In the genomic region with DNA sequence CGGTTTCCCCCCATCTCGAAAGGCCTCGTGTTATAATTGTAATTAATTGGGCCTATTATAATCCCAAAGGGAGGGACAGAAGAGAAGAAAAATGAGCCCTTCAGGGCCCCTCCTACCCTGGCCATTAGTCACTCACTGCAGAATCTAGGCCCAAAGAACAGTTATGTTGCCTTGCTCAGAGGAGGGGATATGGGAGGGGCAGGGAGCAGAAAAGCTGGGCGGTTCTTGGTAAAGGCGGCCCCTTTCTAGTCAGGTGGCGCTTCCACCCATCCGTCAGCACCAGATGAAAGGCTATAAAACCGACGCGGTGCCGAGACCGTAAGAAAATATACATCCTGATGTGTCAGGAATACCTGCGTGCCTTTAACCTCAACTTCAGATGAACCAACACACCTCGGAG, we compare ENCODE assay signal across 11 mouse cellular contexts.
DNase-seq lines count a peak whose midpoint lies in the region; ATAC-seq and TF ChIP-seq lines count a peak whose summit lies in the region.
"Had no signal": no experiment of that assay in that cellular context is flagged by ENCODE, and none has a peak within 500 bp of the region (broad histone marks: within the 10 kb centered on the region; RNA-seq: fewer than 3 reads in every experiment).

No protein-coding gene starts in this region.

- no peak for ATAC-seq in intestine, embryonic 14.5 days (replicated peaks; ENCODE audit: low FRiP score, low TSS enrichment, low read depth)
- ATAC-seq in forebrain, postnatal 0 days: no peak

- no peaks in the 10 kb centered on the region for H3K27me3 ChIP-seq in intestine, embryonic 14.5 days (replicated peaks; ENCODE audit: control insufficient read depth, insufficient read depth, low read length)
- no peaks in the 10 kb centered on the region for H3K27me3 ChIP-seq in forebrain, postnatal 0 days (ENCODE audit: insufficient read depth, low read length)
- H3K27me3 ChIP-seq: CH12.LX had no signal

- no peak overlapping the region for H3K4me3 ChIP-seq in intestine, embryonic 14.5 days (ENCODE audit: low read depth, low read length)
- H3K4me3 ChIP-seq in forebrain, postnatal 0 days (ENCODE audit: low read depth, low read length): no peak overlapping the region
- H3K4me3 ChIP-seq: forebrain, embryonic 10.5 days had no signal

- H3K4me2 ChIP-seq in intestine, embryonic 14.5 days (ENCODE audit: low read length): peak overlapping the region; percentile 16; the same call in 1 of the 2 replicates
- no peak overlapping the region for H3K4me2 ChIP-seq in forebrain, postnatal 0 days (ENCODE audit: low read depth)

- peak; percentile 11 for DNase-seq in kidney, postnatal 10 days
- no peak for DNase-seq in kidney, adult 8-10 months
- peak; percentile 64 for DNase-seq in embryo, embryonic 11 days
- no peak for DNase-seq in intestine, embryonic 14.5 days (ENCODE audit: low spot score)
- peak; percentile 39 for DNase-seq in neural tube, embryonic 10.5 days (ENCODE audit: extremely low spot score, low spot score)
- DNase-seq in lung, postnatal 25 days (ENCODE audit: low spot score): no peak
- DNase-seq in forebrain, postnatal 0 days: no peak
- no peak for DNase-seq in left cerebral cortex, postnatal 14 days (ENCODE audit: low spot score in 2 of 2)
- DNase-seq: lung, adult 2 months had no signal

- no peaks in the 10 kb centered on the region for H3K9me3 ChIP-seq in intestine, embryonic 14.5 days (ENCODE audit: control insufficient read depth, low read length)
- no peaks in the 10 kb centered on the region for H3K9me3 ChIP-seq in forebrain, postnatal 0 days (ENCODE audit: low read length)
- H3K9me3 ChIP-seq: forebrain, embryonic 10.5 days had no signal

- peaks cover 24% of the 10 kb centered on the region for H3K4me1 ChIP-seq in intestine, embryonic 14.5 days (replicated peaks; ENCODE audit: control insufficient read depth, insufficient read depth, low read length)
- peaks cover 7% of the 10 kb centered on the region; the same call in 1 of the 2 replicates for H3K4me1 ChIP-seq in forebrain, postnatal 0 days (ENCODE audit: insufficient read depth)

- H3K27ac ChIP-seq in intestine, embryonic 14.5 days (ENCODE audit: low read depth): no peak overlapping the region
- no peak overlapping the region for H3K27ac ChIP-seq in forebrain, postnatal 0 days (ENCODE audit: low read depth, low read length)
- H3K27ac ChIP-seq: forebrain, embryonic 10.5 days had no signal

- no peaks in the 10 kb centered on the region for H3K36me3 ChIP-seq in intestine, embryonic 14.5 days (ENCODE audit: control insufficient read depth, insufficient read depth, low read length)
- H3K36me3 ChIP-seq in forebrain, postnatal 0 days (ENCODE audit: insufficient read depth): no peaks in the 10 kb centered on the region
- H3K36me3 ChIP-seq: forebrain, embryonic 10.5 days had no signal

- no peak overlapping the region for H3K9ac ChIP-seq in intestine, embryonic 14.5 days (ENCODE audit: low read length)
- H3K9ac ChIP-seq in forebrain, postnatal 0 days: no peak overlapping the region

- TF ChIP-seq CTCF in forebrain, postnatal 0 days (IDR thresholded peaks at IDR 0.05; ENCODE audit: low read depth): no peak

- intact Hi-C loops in left cerebral cortex, postnatal 14 days (cut with DNase I): no loop called here

- WGBS in intestine, embryonic 14.5 days: 49% methylated on average over 14 of the region's 14 CpGs
- WGBS in forebrain, postnatal 0 days: 80% methylated on average over 14 of the region's 14 CpGs

Comparison
In these comparisons a context has a peak if more than half of its experiments do, and no peak if none do; other contexts are left out.
1. DNase-seq: peak in kidney, postnatal 10 days (single experiment), embryo, embryonic 11 days (single experiment) and neural tube, embryonic 10.5 days (single experiment); none in kidney, adult 8-10 months (0 of 2), intestine, embryonic 14.5 days (single experiment), lung, postnatal 25 days (single experiment), forebrain, postnatal 0 days (single experiment) and left cerebral cortex, postnatal 14 days (0 of 2).